Mouse (Mus musculus): ENCODE data around the gene Lactb. TPM values are rescaled to one million over a fixed set of nuclear protein-coding genes. Genes with fewer than 3 reads are reported as not detected.
A peak's percentile ranks its signal among the peaks of the same experiment; 100 is the strongest.

Lactb gene
- total RNA-seq (2021): 10 to 100 TPM; 22.5 to 22.6 TPM
- long read RNA-seq, experiment 1, transcript Lactb-201 (6 exons, 2,031 nt): major isoform, 40 of 46 reads
- long read RNA-seq, experiment 1, partial matches to known transcripts: 1 of 46 reads
- long read RNA-seq, experiment 1, other reads (novel, unspliced or antisense): 5 of 46 reads
- long read RNA-seq, experiment 2, transcript Lactb-201 (6 exons, 2,031 nt): major isoform, 26 of 32 reads
- long read RNA-seq, experiment 2, partial matches to known transcripts: 2 of 32 reads
- long read RNA-seq, experiment 2, other reads (novel, unspliced or antisense): 3 of 32 reads

GRCm38 (mm10) chr9:66975239-66975645 lies at the start of gene Lactb:
Gene Lactb, minus strand, starts transcription at chr9:66975484.
- DNase-seq (ENCODE audit: low spot score): peak; percentile 95

GRCm38 (mm10) chr9:67023371-67023770 lies 48.1 kb upstream of the Lactb start:
- DNase-seq (ENCODE audit: low spot score): no peak

DNA sequence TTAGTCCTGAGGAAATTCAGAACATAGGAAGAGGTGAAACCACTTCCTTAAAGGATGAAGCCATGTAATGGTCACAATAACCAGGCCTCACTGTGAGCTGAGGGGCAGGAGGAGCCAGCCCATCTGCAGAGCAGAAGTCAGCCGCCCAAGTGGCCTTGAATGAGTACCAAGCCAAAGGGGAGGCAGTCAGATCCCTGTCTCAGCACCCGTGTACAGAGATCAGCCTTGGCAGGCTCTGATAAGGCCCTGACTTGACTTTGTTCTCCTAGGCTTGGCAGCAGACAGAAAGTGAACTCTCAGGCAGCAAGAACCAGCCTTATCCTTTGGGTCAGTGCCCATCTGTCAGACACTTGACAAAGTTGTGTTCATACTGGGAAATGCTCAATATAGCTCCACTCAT lies 44.8 kb upstream of the Lactb start:
- no peak for DNase-seq (ENCODE audit: low spot score)

GRCm38 (mm10) chr9:67013501-67013900 lies 38.2 kb upstream of the Lactb start:
- DNase-seq (ENCODE audit: low spot score): no peak

GRCm38 (mm10) chr9:67012470-67012869 lies 37.2 kb upstream of the Lactb start:
- peak; percentile 84 for DNase-seq (ENCODE audit: low spot score)

DNA sequence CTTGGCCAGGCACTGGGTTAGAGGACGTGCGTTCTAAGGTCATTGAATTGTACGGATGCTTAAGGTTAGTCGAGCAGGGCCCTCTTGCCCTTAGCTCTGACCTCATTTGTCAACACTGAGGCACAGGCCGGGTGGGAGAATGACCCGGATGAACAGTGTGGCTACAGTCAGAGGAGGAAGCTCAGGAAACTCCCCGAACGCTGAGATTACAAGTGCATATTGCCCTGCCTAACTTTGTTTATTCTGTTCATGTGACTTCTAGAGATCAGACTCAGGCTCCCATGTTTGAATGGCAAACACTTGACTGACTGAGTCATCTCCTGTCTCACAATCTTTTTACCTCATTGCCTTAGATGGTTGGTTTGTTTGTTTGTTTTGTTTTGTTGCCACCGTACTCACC lies 36.2 kb upstream of the Lactb start:
- DNase-seq (ENCODE audit: low spot score): no peak

DNA sequence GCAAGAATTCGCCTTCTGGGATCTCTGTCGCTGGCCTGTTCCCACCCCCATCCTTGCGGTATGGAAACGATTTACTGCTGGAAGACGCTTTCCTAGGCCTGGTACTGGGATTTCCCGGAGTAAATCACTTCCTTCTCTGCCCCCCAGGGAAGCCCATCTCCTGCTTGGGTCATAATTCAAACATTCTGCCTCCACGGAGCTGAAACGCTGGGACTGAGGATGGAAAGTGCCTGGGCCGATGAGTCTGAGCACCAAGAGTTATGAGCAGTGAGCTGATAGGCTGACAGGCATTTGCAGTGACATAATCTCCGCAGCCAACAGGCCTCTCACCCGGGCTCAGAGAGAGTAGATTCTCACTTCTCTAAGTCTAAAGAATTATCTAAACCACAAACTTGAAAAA lies 33.5 kb upstream of the Lactb start:
- DNase-seq (ENCODE audit: low spot score): no peak

- DNase-seq (ENCODE audit: low spot score): no peak
Observed at GRCm38 (mm10) chr9:67006376-67006775, 31.1 kb upstream of the Lactb start.

DNA sequence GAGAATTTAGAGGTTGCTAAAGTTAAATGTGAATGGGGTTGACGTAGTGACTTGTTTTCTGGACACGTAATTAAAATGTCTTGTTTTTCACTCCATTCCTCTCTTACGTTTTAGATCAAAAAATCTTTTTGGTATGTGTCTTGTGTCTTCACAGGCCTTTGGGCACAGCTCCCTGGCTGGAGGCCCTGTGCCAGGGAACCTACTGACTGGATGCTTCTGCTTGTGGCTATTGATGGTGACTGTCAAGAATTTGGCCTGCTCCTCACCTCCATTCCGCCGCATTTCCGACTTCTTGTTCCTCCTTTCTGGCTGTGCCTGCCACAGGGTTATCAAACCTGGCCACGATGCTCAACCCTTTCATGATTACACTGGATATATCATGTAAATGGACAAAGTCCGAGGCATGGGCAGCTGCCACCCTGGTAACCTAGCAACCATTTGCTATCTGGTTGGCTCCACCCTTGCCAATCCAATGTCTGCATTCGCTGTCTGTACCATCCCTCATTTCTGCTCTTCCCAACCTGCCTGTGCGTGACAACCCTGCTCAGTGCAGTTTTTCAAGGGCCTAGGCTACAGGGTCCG lies 30.0 kb upstream of the Lactb start:
- DNase-seq (ENCODE audit: low spot score): no peak

DNA sequence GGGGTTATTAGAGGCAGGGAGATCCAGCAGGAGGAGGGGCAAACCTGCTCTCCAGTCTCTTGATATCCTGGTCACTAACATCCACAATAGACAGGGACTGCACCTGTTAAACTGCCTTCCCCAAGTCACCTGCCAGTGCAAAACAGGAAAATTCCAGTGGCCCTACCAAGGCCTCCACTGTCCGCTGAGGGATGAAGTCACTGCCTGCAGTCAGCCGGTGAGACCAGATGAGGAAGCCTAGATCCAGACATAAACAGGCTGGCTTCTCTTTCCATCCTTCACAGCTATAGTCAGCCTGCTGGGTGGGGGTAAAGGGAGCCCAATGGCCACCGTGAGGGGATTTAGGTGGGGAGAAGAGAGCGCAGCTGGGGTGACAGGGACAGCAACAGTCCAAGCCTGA lies 28.4 kb upstream of the Lactb start:
- DNase-seq (ENCODE audit: low spot score): no peak

DNA sequence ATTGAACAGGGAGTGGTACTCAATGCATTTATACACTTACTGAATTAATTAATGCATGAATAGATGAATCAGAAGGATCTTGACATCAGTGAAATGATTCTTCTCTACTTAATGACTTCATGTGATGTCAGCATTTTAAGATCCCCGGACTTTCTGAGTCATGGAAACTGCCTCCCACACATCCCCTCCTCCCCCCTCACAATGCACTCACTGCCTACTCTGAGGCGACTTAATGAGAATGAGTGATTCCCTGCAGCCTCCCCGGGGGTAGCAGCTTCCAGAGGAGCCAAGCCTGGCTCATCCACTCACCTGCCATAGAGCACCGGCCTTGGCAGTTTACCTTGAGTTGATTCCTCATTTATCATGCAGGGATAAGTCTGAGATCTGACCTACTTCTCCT lies 27.9 kb upstream of the Lactb start:
- DNase-seq (ENCODE audit: low spot score): no peak

- no peak for DNase-seq (ENCODE audit: low spot score)
Observed at GRCm38 (mm10) chr9:67001506-67001905, 26.2 kb upstream of the Lactb start.

DNA sequence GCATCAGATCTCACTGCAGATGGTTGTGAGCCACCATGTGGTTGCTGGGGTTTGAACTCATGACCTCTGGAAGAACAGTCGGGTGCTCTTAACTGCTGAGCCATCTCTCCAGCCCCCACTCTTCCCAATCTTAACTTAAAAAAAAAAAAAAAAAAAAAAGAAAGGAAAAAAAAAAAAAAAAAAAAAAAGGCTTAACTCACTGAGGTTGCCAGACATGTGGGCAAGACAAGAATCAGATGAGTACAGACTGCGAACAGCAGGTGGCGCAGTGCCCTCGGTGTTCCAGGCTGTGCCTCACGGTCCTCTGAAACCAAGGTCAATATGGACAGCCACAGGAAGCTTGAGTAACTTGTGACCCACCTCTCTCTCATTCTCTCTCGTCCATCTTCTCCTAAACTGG lies 25.8 kb upstream of the Lactb start:
- peak; percentile 82 for DNase-seq (ENCODE audit: low spot score)

DNA sequence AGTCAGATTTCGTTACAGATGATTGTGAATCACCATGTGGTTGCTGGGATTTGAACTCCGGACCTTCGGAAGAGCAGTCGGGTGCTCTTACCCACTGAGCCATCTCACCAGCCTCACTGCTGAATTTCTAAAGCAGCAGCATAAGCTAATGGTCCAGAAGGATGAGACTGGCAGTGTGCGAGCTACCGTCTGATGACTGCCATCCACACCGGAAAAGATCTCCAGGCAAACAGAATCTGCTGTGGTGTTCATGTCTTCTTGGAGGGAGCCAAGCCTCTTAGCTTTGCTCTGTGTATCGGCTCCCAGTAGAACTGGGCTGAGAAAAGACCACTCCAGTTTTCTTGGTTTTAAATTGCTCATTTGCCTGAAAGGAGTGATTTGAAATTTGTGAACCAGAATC lies 24.4 kb upstream of the Lactb start:
- DNase-seq (ENCODE audit: low spot score): no peak

- DNase-seq (ENCODE audit: low spot score): no peak
Observed at GRCm38 (mm10) chr9:66991750-66992410, 16.6 kb upstream of the Lactb start.

GRCm38 (mm10) chr9:66991021-66991749 lies 15.9 kb upstream of the Lactb start:
- DNase-seq (ENCODE audit: low spot score): no peak

GRCm38 (mm10) chr9:66990046-66990445 lies 14.8 kb upstream of the Lactb start:
- DNase-seq (ENCODE audit: low spot score): no peak

DNA sequence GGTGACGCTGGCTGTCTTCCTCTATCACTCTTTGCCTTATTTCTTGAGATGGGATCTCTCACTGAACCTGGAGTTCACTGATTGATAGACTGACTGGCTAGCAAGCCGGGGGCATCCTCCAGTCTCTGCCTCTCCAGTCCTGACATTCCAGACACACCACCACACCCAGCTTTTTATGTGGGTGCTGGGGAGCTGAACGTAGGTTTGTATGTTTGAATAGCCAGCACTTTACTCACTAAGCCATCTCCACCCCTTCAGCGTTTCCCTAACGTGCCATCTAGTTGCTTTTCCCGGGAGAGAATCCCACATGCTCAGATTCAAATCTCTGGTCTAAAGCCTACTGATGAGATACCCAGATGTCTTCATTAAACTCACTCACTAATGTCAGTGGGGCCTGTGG lies 14.3 kb upstream of the Lactb start:
- no peak for DNase-seq (ENCODE audit: low spot score)

GRCm38 (mm10) chr9:66988888-66989414 lies 13.7 kb upstream of the Lactb start:
- no peak for DNase-seq (ENCODE audit: low spot score)

- DNase-seq (ENCODE audit: low spot score): no peak
Observed at GRCm38 (mm10) chr9:66988198-66988887, 13.1 kb upstream of the Lactb start.

DNA sequence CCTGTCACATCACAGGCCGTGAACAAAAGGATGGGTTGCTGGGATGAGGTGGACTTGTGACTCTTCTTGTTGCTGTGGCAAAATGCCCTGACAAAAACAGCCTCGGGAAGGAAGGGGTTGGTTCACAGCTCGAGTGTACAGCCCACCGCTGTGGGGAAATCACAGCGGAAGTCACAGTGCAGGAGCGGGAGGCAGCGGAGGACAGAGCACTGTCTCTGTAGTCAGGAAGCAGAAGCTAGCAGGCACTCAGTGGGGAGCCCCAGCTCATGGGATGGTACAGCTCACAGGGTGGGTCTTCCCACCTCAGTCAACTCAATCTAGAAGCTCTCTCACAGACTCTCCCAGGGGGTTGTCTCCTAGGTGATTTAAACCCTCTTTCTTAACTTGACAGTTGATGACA lies 10.1 kb upstream of the Lactb start:
- no peak for DNase-seq (ENCODE audit: low spot score)

Measured in gastrocnemius, adult 18-20 months (tissue).